Mouse (Mus musculus) MEL (cell line): ENCODE measurements around the gene Ccdc97. TPM values are rescaled to one million over a fixed set of nuclear protein-coding genes. Genes with fewer than 3 reads are reported as not detected.
A peak's percentile ranks its signal among the peaks of the same experiment; 100 is the strongest.

ENCODE experiments used
- DNase-seq: peaks from one replicate; pipeline ENCODE4 v3.0.0; 2011; ENCODE audit warnings: low read depth, low spot score
- H3K27ac ChIP-seq: 2 replicates; pipeline ENCODE4 v1.5.1; 2012; ENCODE audit warnings: low read depth, mild to moderate bottlenecking, control low read depth, low read length, moderate library complexity; ENCODE audit not compliant: control insufficient read depth
- H3K27me3 ChIP-seq, 2 experiments: fragments of 150-350 bp in 1 of 2; sonication (generic) in 1 of 2; 2 replicates each; pipeline ENCODE4 v1.6.1; 2012; ENCODE audit warnings: low read length in 2 of 2, mild to moderate bottlenecking in 2 of 2, improper control_type of control experiment in 1 of 2, moderate library complexity in 1 of 2; ENCODE audit not compliant: insufficient read depth in 2 of 2, control insufficient read depth in 1 of 2
- H3K36me3 ChIP-seq, 2 experiments: 2 replicates each; pipeline ENCODE4 v1.6.1; 2012 to 2014; ENCODE audit warnings: low read length in 2 of 2, improper control_type of control experiment in 1 of 2, inconsistent platforms in 1 of 2, mild to moderate bottlenecking in 1 of 2; ENCODE audit not compliant: insufficient read depth in 2 of 2, control insufficient read depth in 1 of 2
- H3K4me1 ChIP-seq, 2 experiments: fragments of 150-350 bp in 1 of 2; sonication (generic) in 1 of 2; 2 replicates each; pipeline ENCODE4 v1.6.1; 2012; ENCODE audit warnings: low read length in 2 of 2, improper control_type of control experiment in 1 of 2, mild to moderate bottlenecking in 1 of 2; ENCODE audit not compliant: insufficient read depth in 2 of 2, control insufficient read depth in 1 of 2
- H3K4me3 ChIP-seq, 2 experiments: fragments of 150-350 bp in 1 of 2; sonication (generic) in 1 of 2; 2 replicates each; pipeline ENCODE4 v1.5.1; 2012; ENCODE audit warnings: low read depth in 2 of 2, low read length in 2 of 2, mild to moderate bottlenecking in 2 of 2, moderate library complexity in 2 of 2, control low read depth in 1 of 2, improper control_type of control experiment in 1 of 2; ENCODE audit not compliant: control insufficient read depth in 1 of 2, insufficient read depth in 1 of 2
- H3K79me2 ChIP-seq: 2 replicates; pipeline ENCODE4 v1.6.1; 2012; ENCODE audit warnings: mild to moderate bottlenecking, low read length, moderate library complexity; ENCODE audit not compliant: control insufficient read depth, poor library complexity, insufficient read depth
- H3K9ac ChIP-seq: 2 replicates; pipeline ENCODE4 v1.6.1; 2012; ENCODE audit warnings: low read depth, mild to moderate bottlenecking, control low read depth, low read length, moderate library complexity; ENCODE audit not compliant: control insufficient read depth, poor library complexity, severe bottlenecking
- H3K9me3 ChIP-seq: fragments of 150-350 bp; sonication (generic); replicated peaks from 2 replicates; pipeline ENCODE4 v1.6.1; 2012; ENCODE audit warnings: mild to moderate bottlenecking, low read length, improper control_type of control experiment, moderate library complexity; ENCODE audit not compliant: insufficient read depth
- CHD1 ChIP-seq: IDR thresholded peaks from 2 replicates; pipeline ENCODE4 v1.6.1; 2012; ENCODE audit warnings: low read depth, mild to moderate bottlenecking, inconsistent platforms, low read length, improper control_type of control experiment
- CHD2 ChIP-seq: IDR thresholded peaks from 2 replicates; pipeline ENCODE4 v1.6.1; 2011; ENCODE audit warnings: low read length, improper control_type of control experiment
- ELF1 ChIP-seq: IDR thresholded peaks from 2 replicates; pipeline ENCODE4 v1.6.1; 2014; ENCODE audit warnings: low read depth, mild to moderate bottlenecking, inconsistent platforms, low read length, improper control_type of control experiment, moderate library complexity
- ETS1 ChIP-seq: IDR thresholded peaks from 2 replicates; pipeline ENCODE4 v1.6.1; 2012; ENCODE audit warnings: low read depth, mild to moderate bottlenecking, inconsistent platforms, low read length, improper control_type of control experiment, moderate library complexity
- GABPA ChIP-seq: IDR thresholded peaks from 2 replicates; pipeline ENCODE4 v1.6.1; 2012; ENCODE audit warnings: low read depth, mild to moderate bottlenecking, inconsistent platforms, low read length, improper control_type of control experiment, moderate library complexity
- GATA1 ChIP-seq: IDR thresholded peaks from 2 replicates; pipeline ENCODE4 v1.6.1; 2011; ENCODE audit warnings: low read depth, low read length, improper control_type of control experiment
- HCFC1 ChIP-seq: IDR thresholded peaks from 2 replicates; pipeline ENCODE4 v1.6.1; 2012; ENCODE audit warnings: low read depth, mild to moderate bottlenecking, inconsistent platforms, low read length, improper control_type of control experiment, moderate library complexity
- KAT2A ChIP-seq: conservative IDR thresholded peaks from 2 replicates; pipeline ENCODE4 v1.6.1; 2012; ENCODE audit warnings: low read depth, low read length, improper control_type of control experiment, inconsistent platforms
- MAFK ChIP-seq: IDR thresholded peaks from 2 replicates; pipeline ENCODE4 v1.6.1; 2011; ENCODE audit warnings: low read depth, mild to moderate bottlenecking, low read length, improper control_type of control experiment, borderline replicate concordance
- MAX ChIP-seq: IDR thresholded peaks from 2 replicates; pipeline ENCODE4 v1.6.1; 2011; ENCODE audit warnings: low read length, improper control_type of control experiment
- MAZ ChIP-seq: IDR thresholded peaks from 2 replicates; pipeline ENCODE4 v1.6.1; 2012; ENCODE audit warnings: low read depth, mild to moderate bottlenecking, inconsistent platforms, low read length, improper control_type of control experiment
- MYB ChIP-seq: IDR thresholded peaks from 2 replicates; pipeline ENCODE4 v1.6.1; 2011; ENCODE audit warnings: mild to moderate bottlenecking, low read depth, low read length, improper control_type of control experiment
- NELFE ChIP-seq: IDR thresholded peaks from 2 replicates; pipeline ENCODE4 v1.6.1; 2011; ENCODE audit warnings: low read depth, low read length, improper control_type of control experiment
- RAD21 ChIP-seq: IDR thresholded peaks from 2 replicates; pipeline ENCODE4 v1.6.1; 2011; ENCODE audit warnings: mild to moderate bottlenecking, low read depth, low read length, improper control_type of control experiment
- SMC3 ChIP-seq: IDR thresholded peaks from 2 replicates; pipeline ENCODE4 v1.6.1; 2011; ENCODE audit warnings: low read depth, low read length, improper control_type of control experiment
- TBP ChIP-seq: IDR thresholded peaks from 2 replicates; pipeline ENCODE4 v1.8.0; 2011; ENCODE audit warnings: low read depth, low read length, improper control_type of control experiment
- TCF12 ChIP-seq: IDR thresholded peaks from 2 replicates; pipeline ENCODE4 v1.6.1; 2014; ENCODE audit warnings: low read depth, mild to moderate bottlenecking, inconsistent platforms, low read length, improper control_type of control experiment, moderate library complexity
- USF2 ChIP-seq, 2 experiments: IDR thresholded peaks; 2 replicates each; pipeline ENCODE4 v1.6.1; 2011 to 2012; ENCODE audit warnings: improper control_type of control experiment in 2 of 2, low read length in 2 of 2, borderline replicate concordance in 1 of 2, inconsistent platforms in 1 of 2, low read depth in 1 of 2, mild to moderate bottlenecking in 1 of 2; ENCODE audit not compliant: insufficient read depth in 1 of 2
- ZC3H11A ChIP-seq: IDR thresholded peaks from 2 replicates; pipeline ENCODE4 v1.6.1; 2012; ENCODE audit warnings: low read depth, mild to moderate bottlenecking, inconsistent platforms, low read length, improper control_type of control experiment
- ZKSCAN1 ChIP-seq: IDR thresholded peaks from 2 replicates; pipeline ENCODE4 v1.6.1; 2012; ENCODE audit warnings: low read depth, mild to moderate bottlenecking, inconsistent platforms, low read length, improper control_type of control experiment, moderate library complexity
- ZNF384 ChIP-seq: IDR thresholded peaks from 2 replicates; pipeline ENCODE4 v1.6.1; 2012; ENCODE audit warnings: low read depth, mild to moderate bottlenecking, inconsistent platforms, low read length, improper control_type of control experiment
- polyA plus RNA-seq, 2 experiments: library from polyadenylated mRNA; stranded (reverse) in 1 of 2; unstranded in 1 of 2; fragments of >175 nt in 1 of 2; fragments of >200 nt in 1 of 2; gene quantifications; 2 replicates each; pipeline versions ENCODE4 v1.2.1 to v1.2.4; 2012; ENCODE audit warnings: low replicate concordance in 2 of 2, low read depth in 1 of 2; ENCODE audit not compliant: insufficient read length in 2 of 2, insufficient read depth in 1 of 2, missing spikeins in 1 of 2
- total RNA-seq: library from RNA; depleted of rRNA; stranded (reverse); fragments of 300-350 nt; gene quantifications from 2 replicates; pipeline ENCODE4 v1.2.3, GENCODE M21; 2012

Gene Ccdc97
- total and polyA plus RNA-seq, 3 experiments: 8.4 to 39.7 TPM; not detected in 1

DNA sequence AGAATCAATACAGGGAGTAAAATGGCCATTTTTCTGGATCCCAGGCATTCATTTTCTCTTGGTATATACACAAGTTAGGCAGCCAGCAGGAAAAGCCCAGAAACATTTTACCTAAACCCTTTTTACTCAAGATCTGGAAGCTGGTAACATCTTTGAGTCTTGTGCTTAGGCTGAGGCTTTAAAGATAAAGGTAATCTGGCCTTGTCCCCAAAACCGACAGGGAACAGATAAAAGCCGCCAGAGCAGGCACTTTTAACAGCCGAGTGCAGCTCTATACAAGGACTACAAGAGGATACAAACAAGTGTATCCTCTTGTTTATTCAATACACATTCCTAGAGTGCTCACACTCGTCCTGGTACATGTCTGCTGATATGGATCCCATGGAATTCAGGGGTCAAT, 16.1 kb upstream of the Ccdc97 start (continued):
- TF ChIP-seq USF2 (IDR thresholded peaks at IDR 0.05; ENCODE audit: borderline replicate concordance in 1 of 2, insufficient read depth in 1 of 2, low read depth in 1 of 2, low read length in 2 of 2) (no peak), NELFE (no peak), KAT2A (peak; percentile 40; the same call in 1 of the 2 replicates), ETS1 (peak; percentile 78), GATA1 (peak; percentile 93), CHD2 (peak; percentile 13; the same call in 1 of the 2 replicates), MYB (peak; percentile 74; the same call in 1 of the 2 replicates), HCFC1 (no peak), SMC3 (0 out of 2 replicates have a peak, but pooled peaks have one; percentile 5), ZNF384 (no peak), MAX (peak; percentile 47), MAZ (0 out of 2 replicates have a peak, but pooled peaks have one; percentile 41), GABPA (no peak), MAFK (peak; percentile 65; the same call in 1 of the 2 replicates)

DNA sequence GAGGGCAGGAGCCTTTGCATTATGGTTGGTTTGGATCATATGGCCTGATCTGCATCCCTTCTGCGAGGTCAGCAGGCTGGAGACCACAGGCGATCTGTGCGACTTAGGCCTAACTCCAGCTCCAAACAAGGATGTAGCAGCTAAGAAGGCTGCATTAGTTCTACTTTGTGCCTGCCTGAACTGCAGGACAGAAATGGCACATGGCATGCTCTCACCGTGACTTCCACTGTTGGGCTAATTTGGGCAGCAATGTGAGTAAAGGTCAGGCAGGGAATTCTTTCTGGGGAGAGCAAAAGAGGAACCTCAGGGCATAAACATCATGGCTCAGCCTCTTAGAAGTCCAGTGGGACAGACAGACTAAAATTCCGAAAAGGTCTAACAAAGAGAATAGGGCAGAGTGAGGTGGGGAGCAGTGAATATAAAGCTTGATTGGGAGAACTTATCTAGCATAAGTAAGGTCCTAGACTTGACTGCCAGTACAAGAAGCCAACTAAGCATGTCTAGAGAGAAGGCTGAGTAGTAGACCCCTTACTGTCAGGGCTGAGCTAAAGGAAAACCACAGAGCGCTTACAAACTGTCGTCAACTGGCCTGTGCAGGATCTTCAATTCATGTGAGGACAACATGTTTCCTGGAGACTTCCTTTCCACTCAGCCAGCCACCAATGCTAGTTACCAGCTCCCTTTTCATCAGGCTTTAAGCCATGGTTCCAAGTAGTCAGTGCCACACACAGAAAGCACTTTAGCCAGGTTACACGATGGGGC, 12.6 kb upstream of the Ccdc97 start:
- H3K4me1 ChIP-seq: peaks cover 16 to 24% of the 10 kb centered on the region in 2 experiments

DNA sequence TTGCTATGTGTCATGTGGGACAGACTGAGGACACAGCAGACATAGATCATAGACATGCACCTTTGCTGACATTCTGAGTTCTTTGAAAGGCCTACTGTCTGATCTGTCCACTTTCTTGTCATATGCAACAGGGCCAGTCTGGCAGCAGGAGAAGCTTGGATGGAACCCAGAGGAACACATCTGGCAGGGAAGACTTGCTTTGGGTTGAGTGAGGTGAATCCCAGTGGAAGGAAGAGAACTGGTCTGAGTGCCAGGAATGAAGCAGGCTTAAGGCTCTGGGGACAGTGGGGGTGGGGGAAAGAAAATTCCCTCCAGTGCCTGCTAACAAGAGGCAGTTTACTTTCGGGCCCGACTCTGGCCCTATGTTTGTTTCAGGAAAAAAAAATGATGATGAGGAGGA, 11.0 kb upstream of the Ccdc97 start:
- H3K79me2 ChIP-seq: peaks cover 2% of the 10 kb centered on the region; the same call in 1 of the 2 replicates
- H3K27ac ChIP-seq: no peak overlapping the region
- peaks cover 8 to 51% of the 10 kb centered on the region in 2 experiments for H3K36me3 ChIP-seq
- H3K27me3 ChIP-seq: no peaks in the 10 kb centered on the region
- no peak overlapping the region for H3K4me3 ChIP-seq
- no peak overlapping the region for H3K9ac ChIP-seq
- H3K4me1 ChIP-seq: peaks cover 8 to 9% of the 10 kb centered on the region in 2 experiments
- TF ChIP-seq ZC3H11A: no peak
- no peak for TF ChIP-seq KAT2A
- TF ChIP-seq, all 39 proteins: peak for 0
- H3K9me3 ChIP-seq: no peaks in the 10 kb centered on the region
- DNase-seq: no peak

More for the DNA sequence above, 12.6 kb upstream of the Ccdc97 start:
- H3K27me3 ChIP-seq: no peaks in the 10 kb centered on the region
- H3K27ac ChIP-seq: no peak overlapping the region
- TF ChIP-seq ELF1: no peak
- no peak for TF ChIP-seq TBP
- TF ChIP-seq MAFK: no peak
- no peak for TF ChIP-seq ZKSCAN1
- no peak for TF ChIP-seq RAD21
- no peak for TF ChIP-seq CHD1
- TF ChIP-seq TCF12: no peak
- peaks cover 24 to 49% of the 10 kb centered on the region in 2 experiments for H3K36me3 ChIP-seq
- peaks cover 4% of the 10 kb centered on the region; the same call in 1 of the 2 replicates for H3K79me2 ChIP-seq
- no peak overlapping the region for H3K4me3 ChIP-seq
- no peaks in the 10 kb centered on the region for H3K9me3 ChIP-seq
- no peak overlapping the region for H3K9ac ChIP-seq
- DNase-seq: no peak
